ENCODE assay signal across 8 mouse cellular contexts in genomic region chr13:109902855-109903763, GRCm38 (mm10).
DNase-seq lines count a peak whose midpoint lies in the region; ATAC-seq and TF ChIP-seq lines count a peak whose summit lies in the region.

No protein-coding gene starts in this region.

- H3K36me3 ChIP-seq in ES-Bruce4 (ENCODE audit: control insufficient read depth, insufficient read depth, low read length, poor library complexity, severe bottlenecking), result no peaks in the 10 kb centered on the region
- no peaks in the 10 kb centered on the region for H3K36me3 ChIP-seq in forebrain, embryonic 12.5 days (replicated peaks)
- no peaks in the 10 kb centered on the region for H3K36me3 ChIP-seq in neural tube, embryonic 14.5 days (ENCODE audit: control insufficient read depth, insufficient read depth, low read length)

- H3K9me3 ChIP-seq in ES-Bruce4 (replicated peaks; ENCODE audit: control insufficient read depth, insufficient read depth, low read length, poor library complexity, severe bottlenecking), result no peaks in the 10 kb centered on the region
- no peaks in the 10 kb centered on the region for H3K9me3 ChIP-seq in forebrain, embryonic 12.5 days
- no peaks in the 10 kb centered on the region for H3K9me3 ChIP-seq in neural tube, embryonic 14.5 days (ENCODE audit: control insufficient read depth, low read length)

- peak overlapping the region; percentile 87 for H3K4me3 ChIP-seq in ES-Bruce4 (ENCODE audit: low read depth, low read length)
- H3K4me3 ChIP-seq in forebrain, embryonic 12.5 days (replicated peaks), result peak overlapping the region; percentile 81
- H3K4me3 ChIP-seq in layer of hippocampus, adult 2 months, result peak overlapping the region; percentile 83
- H3K4me3 ChIP-seq in lung, adult 2 months (replicated peaks; ENCODE audit: extremely low read depth, low read depth, low read length), result peak overlapping the region; percentile 57
- peak overlapping the region; percentile 70 for H3K4me3 ChIP-seq in neural tube, embryonic 14.5 days (ENCODE audit: low read depth, low read length)

- TF ChIP-seq POLR2A in ES-Bruce4 (IDR thresholded peaks at IDR 0.05; ENCODE audit: insufficient read depth, low read length), result no peak
- no peak for TF ChIP-seq POLR2A in lung, adult 2 months (IDR thresholded peaks at IDR 0.05; ENCODE audit: borderline replicate concordance, extremely low read depth, low read depth, low read length)

- DNase-seq in c-Kit-positive CD71-negative TER-119-negative erythroid progenitor cells, embryonic 14.5 days (ENCODE audit: low read depth), result peak; percentile 47
- peak; percentile 87 to 89 for DNase-seq in heart, postnatal 10 days
- DNase-seq in layer of hippocampus, adult 2 months (ENCODE audit: low spot score in 2 of 2), result peak; percentile 31 to 57
- peak; percentile 56 for DNase-seq in lung, adult 2 months
- peak; percentile 57 for DNase-seq in testis, postnatal 14 days (ENCODE audit: low spot score)

- intact Hi-C loops in heart, postnatal 10 days (cut with DNase I), result loop anchor here (1.0 to 10.0 kb wide), 3 partner anchors 80 to 668 kb away; no protein-coding TSS in a partner anchor

- ATAC-seq in forebrain, embryonic 12.5 days (ENCODE audit: low FRiP score), result peak; percentile 85
- peak; percentile 88 for ATAC-seq in neural tube, embryonic 14.5 days (ENCODE audit: low read depth)

- H3K4me1 ChIP-seq in ES-Bruce4 (ENCODE audit: control insufficient read depth, insufficient read depth, low read length), result peaks cover 3% of the 10 kb centered on the region
- peaks cover 23% of the 10 kb centered on the region for H3K4me1 ChIP-seq in forebrain, embryonic 12.5 days
- H3K4me1 ChIP-seq in lung, adult 2 months (ENCODE audit: control insufficient read depth, insufficient read depth, low read length), result peaks cover 4% of the 10 kb centered on the region
- peaks cover 8% of the 10 kb centered on the region for H3K4me1 ChIP-seq in neural tube, embryonic 14.5 days (ENCODE audit: control insufficient read depth, insufficient read depth, low read length)

- H3K27ac ChIP-seq in ES-Bruce4 (ENCODE audit: insufficient read depth, low read length), result no peak overlapping the region
- H3K27ac ChIP-seq in forebrain, embryonic 12.5 days, result peak overlapping the region; percentile 80
- H3K27ac ChIP-seq in layer of hippocampus, adult 2 months, result peak overlapping the region; percentile 79
- H3K27ac ChIP-seq in neural tube, embryonic 14.5 days (ENCODE audit: low read depth, low read length), result peak overlapping the region; percentile 73

- peak overlapping the region; percentile 83 for H3K9ac ChIP-seq in ES-Bruce4 (ENCODE audit: low read depth, poor library complexity, severe bottlenecking)
- H3K9ac ChIP-seq in forebrain, embryonic 12.5 days, result peak overlapping the region; percentile 73
- H3K9ac ChIP-seq in neural tube, embryonic 14.5 days (replicated peaks; ENCODE audit: low read depth, low read length), result peak overlapping the region; percentile 75

- no peaks in the 10 kb centered on the region for H3K27me3 ChIP-seq in ES-Bruce4 (ENCODE audit: control insufficient read depth, insufficient read depth, low read length, poor library complexity, severe bottlenecking)
- peaks cover 6% of the 10 kb centered on the region for H3K27me3 ChIP-seq in forebrain, embryonic 12.5 days
- H3K27me3 ChIP-seq in neural tube, embryonic 14.5 days (ENCODE audit: control insufficient read depth, insufficient read depth, low read length), result no peaks in the 10 kb centered on the region

- H3K4me2 ChIP-seq in forebrain, embryonic 12.5 days, result peak overlapping the region; percentile 96
- H3K4me2 ChIP-seq in neural tube, embryonic 14.5 days (ENCODE audit: low read depth, low read length), result peak overlapping the region; percentile 94

- TF ChIP-seq CTCF in ES-Bruce4 (IDR thresholded peaks at IDR 0.05; ENCODE audit: low read depth, low read length), result peak; percentile 17
- peak; percentile 69 for TF ChIP-seq CTCF in layer of hippocampus, adult 2 months (conservative IDR thresholded peaks at IDR 0.05)
- 0 out of 2 replicates have a peak, but pooled peaks have one; percentile 3 for TF ChIP-seq CTCF in lung, adult 2 months (IDR thresholded peaks at IDR 0.05; ENCODE audit: insufficient read depth, low read length)

- TF ChIP-seq EP300 in ES-Bruce4 (IDR thresholded peaks at IDR 0.05; ENCODE audit: insufficient read depth, low read depth, low read length), result no peak

- WGBS in forebrain, embryonic 12.5 days, result under 1% methylated on average over 79 of the region's 91 CpGs
- 2% methylated on average over 90 of the region's 91 CpGs for WGBS in lung, adult 2 months
- WGBS in neural tube, embryonic 14.5 days, result 1% methylated on average over 84 of the region's 91 CpGs

Comparison
In these comparisons a context has a peak if more than half of its experiments do, and no peak if none do; other contexts are left out.
1. CTCF ChIP-seq: peak in every context shown above with its lines; median percentile 69 in layer of hippocampus, adult 2 months; 17 in ES-Bruce4; 3 in lung, adult 2 months.